ENCODE assay signal across 8 mouse cellular contexts in the genomic region with DNA sequence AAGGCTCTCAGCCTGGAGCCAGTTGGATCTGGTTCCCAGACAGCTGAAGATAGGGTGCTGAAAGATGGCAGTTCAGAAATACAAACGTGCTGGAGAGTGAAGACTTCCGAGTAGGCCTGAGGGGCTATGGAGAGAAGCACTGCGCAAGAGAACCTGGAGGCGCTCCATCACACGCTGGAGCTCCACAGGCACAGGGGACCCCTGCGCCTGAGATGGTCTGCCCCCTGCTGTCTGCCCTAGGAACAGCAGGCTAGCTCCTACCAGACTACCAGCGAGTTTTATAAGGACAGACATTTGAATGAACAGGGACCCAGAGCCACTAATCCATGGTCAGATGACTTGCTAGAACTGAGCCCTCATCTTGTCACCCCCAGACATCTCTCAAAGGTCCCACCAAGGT. TPM values are rescaled to one million over a fixed set of nuclear protein-coding genes. Genes with fewer than 3 reads are reported as not detected.
A peak's percentile ranks its signal among the peaks of the same experiment; 100 is the strongest.
DNase-seq lines count a peak whose midpoint lies in the region; ATAC-seq and TF ChIP-seq lines count a peak whose summit lies in the region.

No protein-coding gene starts in this region.

- no peak overlapping the region for H3K9ac ChIP-seq in embryonic facial prominence, embryonic 15.5 days
- H3K9ac ChIP-seq in kidney, embryonic 14.5 days (ENCODE audit: low read depth, low read length), result no peak overlapping the region
- no peak overlapping the region for H3K9ac ChIP-seq in limb, embryonic 14.5 days (ENCODE audit: low read depth, low read length, severe bottlenecking)

- peak; percentile 51; the same call in 1 of the 2 replicates for ATAC-seq in embryonic facial prominence, embryonic 15.5 days (ENCODE audit: insufficient number of reproducible peaks, low FRiP score, low TSS enrichment, low read depth)
- ATAC-seq in kidney, embryonic 14.5 days (ENCODE audit: low FRiP score, low TSS enrichment), result peak; percentile 81
- ATAC-seq in limb, embryonic 14.5 days (ENCODE audit: low FRiP score, low read depth), result peak; percentile 46; the same call in 1 of the 2 replicates

- WGBS in embryonic facial prominence, embryonic 15.5 days, result 2% methylated on average over 7 of the region's 7 CpGs
- WGBS in heart, embryonic 10.5 days, result 3% methylated on average over 7 of the region's 7 CpGs
- 3% methylated on average over 7 of the region's 7 CpGs for WGBS in kidney, embryonic 14.5 days
- WGBS in limb, embryonic 14.5 days, result 7% methylated on average over 7 of the region's 7 CpGs

- H3K4me3 ChIP-seq in embryonic facial prominence, embryonic 15.5 days (replicated peaks), result no peak overlapping the region
- H3K4me3 ChIP-seq in heart, embryonic 10.5 days, result no peak overlapping the region
- H3K4me3 ChIP-seq in kidney, embryonic 14.5 days (ENCODE audit: low read length), result no peak overlapping the region
- no peak overlapping the region for H3K4me3 ChIP-seq in limb, embryonic 14.5 days (replicated peaks; ENCODE audit: low read length)

- no peaks in the 10 kb centered on the region for H3K27me3 ChIP-seq in embryonic facial prominence, embryonic 15.5 days
- peaks cover 5% of the 10 kb centered on the region; the same call in 1 of the 2 replicates for H3K27me3 ChIP-seq in heart, embryonic 10.5 days (ENCODE audit: insufficient read depth, poor library complexity, severe bottlenecking)
- no peaks in the 10 kb centered on the region for H3K27me3 ChIP-seq in kidney, embryonic 14.5 days (ENCODE audit: control insufficient read depth, insufficient read depth, low read length)
- H3K27me3 ChIP-seq in limb, embryonic 14.5 days (ENCODE audit: control insufficient read depth, insufficient read depth, low read length), result no peaks in the 10 kb centered on the region

- no peak overlapping the region for H3K4me2 ChIP-seq in embryonic facial prominence, embryonic 15.5 days (replicated peaks)
- H3K4me2 ChIP-seq in kidney, embryonic 14.5 days (replicated peaks; ENCODE audit: low read depth, low read length), result no peak overlapping the region
- H3K4me2 ChIP-seq in limb, embryonic 14.5 days (replicated peaks; ENCODE audit: low read depth, low read length, severe bottlenecking), result no peak overlapping the region

- no peak for TF ChIP-seq POLR2A in limb, embryonic 14.5 days (IDR thresholded peaks at IDR 0.05; ENCODE audit: borderline replicate concordance, extremely low read depth, insufficient read depth, insufficient read length)

- peaks cover 17% of the 10 kb centered on the region; the same call in 1 of the 2 replicates for H3K36me3 ChIP-seq in embryonic facial prominence, embryonic 15.5 days
- H3K36me3 ChIP-seq in heart, embryonic 10.5 days, result peaks cover 17% of the 10 kb centered on the region
- H3K36me3 ChIP-seq in kidney, embryonic 14.5 days (ENCODE audit: control insufficient read depth, insufficient read depth, low read length), result peaks cover 17% of the 10 kb centered on the region
- peaks cover 17% of the 10 kb centered on the region for H3K36me3 ChIP-seq in limb, embryonic 14.5 days (ENCODE audit: control insufficient read depth, insufficient read depth, low read length)

- H3K27ac ChIP-seq in embryonic facial prominence, embryonic 15.5 days (replicated peaks), result no peak overlapping the region
- no peak overlapping the region for H3K27ac ChIP-seq in heart, embryonic 10.5 days
- H3K27ac ChIP-seq in kidney, embryonic 14.5 days (ENCODE audit: low read depth, low read length), result no peak overlapping the region
- no peak overlapping the region for H3K27ac ChIP-seq in limb, embryonic 14.5 days (replicated peaks; ENCODE audit: low read depth, low read length)

- peak; percentile 85 for DNase-seq in A20 (ENCODE audit: low read depth, low spot score)
- peak; percentile 89 to 92 for DNase-seq in adrenal gland, postnatal 36 days
- peak; percentile 88 for DNase-seq in heart, embryonic 10.5 days (ENCODE audit: low spot score)
- peak; percentile 80 for DNase-seq in limb, embryonic 14.5 days (ENCODE audit: low spot score)
- DNase-seq in monocyte, adult 2 months (ENCODE audit: low read depth in 1 of 2, low spot score in 2 of 2), result peak; percentile 41 to 70
- DNase-seq in spleen, postnatal 14 days (ENCODE audit: low spot score in 2 of 2), result peak; percentile 71 to 84

- H3K4me1 ChIP-seq in embryonic facial prominence, embryonic 15.5 days, result peaks cover 8% of the 10 kb centered on the region; the same call in 1 of the 2 replicates
- H3K4me1 ChIP-seq in heart, embryonic 10.5 days, result peaks cover 33% of the 10 kb centered on the region
- no peaks in the 10 kb centered on the region for H3K4me1 ChIP-seq in kidney, embryonic 14.5 days (ENCODE audit: control insufficient read depth, insufficient read depth, low read length)
- peaks cover 4% of the 10 kb centered on the region; the same call in 1 of the 2 replicates for H3K4me1 ChIP-seq in limb, embryonic 14.5 days (ENCODE audit: control insufficient read depth, insufficient read depth, low read length)

- no peaks in the 10 kb centered on the region for H3K9me3 ChIP-seq in embryonic facial prominence, embryonic 15.5 days (replicated peaks)
- H3K9me3 ChIP-seq in heart, embryonic 10.5 days, result no peaks in the 10 kb centered on the region
- H3K9me3 ChIP-seq in kidney, embryonic 14.5 days (ENCODE audit: control insufficient read depth, low read length), result no peaks in the 10 kb centered on the region
- H3K9me3 ChIP-seq in limb, embryonic 14.5 days (ENCODE audit: control insufficient read depth, low read length), result no peaks in the 10 kb centered on the region

RNA-seq across cellular contexts. Expression of gene Eid3, which starts 35.0 kb away (rescaled TPM):
- total RNA-seq in adrenal gland, postnatal 36 days (2021), result 1 to 10 TPM; 1.9 to 2.5 TPM
- 0.55 and 0.65 TPM in 2 replicates for polyA plus RNA-seq in embryonic facial prominence, embryonic 15.5 days (2015; fragmentation: Nextera tagmentation; extraction: Ambion mirVana)
- polyA plus RNA-seq in heart, embryonic 10.5 days (2016; fragmentation: Nextera tagmentation; extraction: Ambion mirVana), result 0.28 and 0.55 TPM in 2 replicates
- polyA plus RNA-seq in kidney, embryonic 14.5 days (2014; fragmentation: Nextera tagmentation; extraction: Ambion mirVana), result 0.34 and 0.81 TPM in 2 replicates
- polyA plus RNA-seq in limb, embryonic 14.5 days (2012; rRNA removed), result 0.53 and 0.72 TPM in 2 replicates
- 0.43 and 0.55 TPM in 2 replicates for polyA plus RNA-seq in limb, embryonic 14.5 days (2014; fragmentation: Nextera tagmentation; extraction: Ambion mirVana)
